Mouse (Mus musculus) adrenal gland, adult 8-10 months (tissue): ENCODE measurements at regions not wholly inside any gene's neighbourhood (a gene's known extent, or its start where the extent isn't known, plus 50 kb on each side); places are given as distances from the start of the nearest gene placed in this dataset.

Experiments used
- DNase-seq: peaks from one replicate; pipeline ENCODE4 v3.0.0; 2022

DNA sequence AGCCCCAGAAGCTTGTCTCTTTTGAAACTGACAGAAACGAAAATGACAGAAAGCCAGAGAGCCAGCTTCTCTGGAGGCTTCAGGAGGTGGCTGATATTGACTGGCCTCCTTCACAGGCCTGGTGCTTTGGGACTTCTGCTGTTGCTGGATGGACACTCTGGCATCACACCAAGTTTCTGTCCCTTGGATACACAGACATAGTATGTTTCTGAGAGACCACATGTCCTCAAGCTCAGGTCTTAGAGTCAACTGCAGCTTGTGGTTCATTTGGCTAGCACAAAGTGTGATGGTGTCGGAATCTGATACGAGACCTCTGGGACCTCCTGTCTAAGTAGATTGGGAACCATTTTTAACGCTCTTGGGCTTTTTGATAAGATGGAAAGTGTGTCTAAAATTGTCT, 502.0 kb downstream of the Sqor start:
- no peak for DNase-seq

DNA sequence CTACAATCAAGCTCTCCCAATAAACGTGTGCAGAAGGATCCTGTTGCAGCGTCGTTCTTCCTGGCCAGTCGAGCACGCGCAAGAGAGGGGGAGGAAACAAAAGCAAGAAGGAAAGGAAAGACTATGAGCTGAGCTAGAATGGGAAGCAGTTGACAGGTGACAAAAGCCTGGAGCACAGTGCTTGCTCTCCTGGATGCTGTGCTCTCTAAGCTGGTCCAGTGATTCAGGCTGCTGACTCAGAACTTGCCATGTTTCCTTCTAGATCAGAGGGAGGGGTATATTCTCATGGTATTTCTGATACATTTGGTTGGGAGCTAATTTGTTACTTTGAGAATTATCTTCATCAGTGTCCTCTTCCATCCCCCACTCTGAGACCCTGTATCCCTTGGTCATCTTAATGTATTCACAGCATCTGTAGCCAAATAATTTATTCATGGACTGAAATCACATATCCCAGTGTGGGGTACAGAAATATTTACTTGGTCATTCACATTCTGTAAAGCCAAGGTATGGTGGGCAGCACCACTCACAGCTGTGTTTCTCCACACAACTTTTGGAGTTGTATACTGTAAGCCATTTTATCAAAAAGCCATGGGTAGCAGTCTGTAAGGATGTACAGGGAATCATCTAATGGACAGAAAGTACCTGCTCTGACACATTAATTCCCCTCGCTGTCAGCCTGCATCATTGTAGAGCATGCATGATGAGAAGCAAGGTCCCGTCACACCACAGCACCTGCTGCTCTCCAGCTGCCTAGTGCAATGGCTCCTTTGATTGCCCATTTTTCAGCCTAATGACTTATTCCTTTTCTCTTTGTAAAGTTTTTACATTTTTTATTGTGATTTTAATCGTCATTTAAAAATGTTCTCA, 510.1 kb downstream of the Sqor start:
- no peak for DNase-seq

DNA sequence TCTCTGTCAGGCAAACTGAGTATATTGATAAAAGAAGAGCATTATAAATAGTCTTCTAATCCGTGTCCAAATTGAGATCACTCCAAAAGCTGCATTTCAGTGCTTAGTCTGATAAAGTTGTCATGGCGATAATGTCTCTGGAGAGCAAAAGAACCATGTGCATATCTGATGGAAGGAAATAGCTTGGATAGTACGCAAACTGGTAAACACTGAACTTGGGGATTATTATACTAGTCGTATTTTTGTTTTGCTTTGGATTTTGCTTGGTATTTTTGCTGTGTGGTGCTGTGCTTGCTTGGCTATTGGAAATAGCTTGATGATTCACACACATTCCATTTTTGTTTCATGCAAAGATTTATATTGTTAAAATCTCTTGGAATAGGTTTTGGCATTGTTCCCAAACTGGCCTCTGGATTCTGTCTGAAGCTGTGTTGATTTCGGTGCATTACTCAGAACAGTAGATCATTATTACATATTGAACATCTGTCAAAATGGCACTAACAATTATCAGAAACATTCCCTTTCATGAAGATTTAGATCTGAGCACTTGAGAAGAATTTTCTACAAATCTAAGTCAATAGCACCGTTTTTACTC, 510.8 kb downstream of the Sqor start:
- DNase-seq: no peak

DNA sequence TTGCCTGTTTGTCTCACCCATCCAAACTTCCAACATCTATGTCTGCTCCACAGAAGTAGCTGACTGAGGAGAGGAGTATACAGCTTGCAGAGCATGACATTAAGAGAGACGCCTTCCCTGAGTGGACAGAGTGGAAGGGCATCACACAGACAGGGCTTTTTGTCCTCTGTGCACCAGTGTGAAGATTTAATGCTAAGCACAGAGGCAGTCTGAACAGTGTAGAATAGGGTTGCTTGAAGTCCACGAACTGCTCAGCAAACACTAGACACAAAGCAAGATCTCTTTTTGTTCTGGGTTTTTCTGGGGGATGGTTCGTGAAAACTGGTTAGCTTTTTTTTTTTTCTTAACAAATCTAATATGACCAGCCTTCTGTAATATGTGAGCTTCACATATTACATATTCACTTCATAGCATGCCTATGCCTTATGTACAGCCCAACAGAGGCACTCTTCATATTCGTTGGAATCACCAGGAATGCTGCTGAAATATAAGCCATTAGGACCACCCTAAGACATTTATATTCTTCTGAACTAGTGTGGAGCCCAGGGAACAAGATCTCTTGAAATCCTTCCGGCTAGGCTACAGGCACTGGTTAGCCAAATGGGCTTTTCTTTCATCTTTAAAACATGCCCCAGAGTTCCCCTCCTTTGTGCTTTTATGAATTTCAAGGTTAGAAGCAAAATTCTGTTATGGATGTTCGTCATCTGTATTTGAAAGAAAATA, 546.7 kb downstream of the Sqor start:
- no peak for DNase-seq

DNA sequence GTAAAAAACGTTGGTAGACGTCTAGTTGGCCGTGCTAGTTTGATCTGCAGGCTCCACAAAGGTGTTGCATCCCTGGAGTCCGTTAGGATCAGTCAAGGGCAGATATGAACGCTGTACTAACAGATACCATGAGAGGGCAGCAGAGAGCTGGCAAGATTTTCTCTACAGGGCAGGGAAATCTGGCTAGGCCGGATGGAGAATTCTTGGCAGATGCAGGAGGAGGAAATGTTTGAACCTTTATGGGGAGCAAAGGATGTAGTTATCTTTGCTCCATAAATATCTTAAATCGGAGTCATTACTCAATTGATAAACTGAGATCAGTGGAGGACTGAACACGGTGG, 547.2 kb downstream of the Sqor start:
- DNase-seq: peak; percentile 23

DNA sequence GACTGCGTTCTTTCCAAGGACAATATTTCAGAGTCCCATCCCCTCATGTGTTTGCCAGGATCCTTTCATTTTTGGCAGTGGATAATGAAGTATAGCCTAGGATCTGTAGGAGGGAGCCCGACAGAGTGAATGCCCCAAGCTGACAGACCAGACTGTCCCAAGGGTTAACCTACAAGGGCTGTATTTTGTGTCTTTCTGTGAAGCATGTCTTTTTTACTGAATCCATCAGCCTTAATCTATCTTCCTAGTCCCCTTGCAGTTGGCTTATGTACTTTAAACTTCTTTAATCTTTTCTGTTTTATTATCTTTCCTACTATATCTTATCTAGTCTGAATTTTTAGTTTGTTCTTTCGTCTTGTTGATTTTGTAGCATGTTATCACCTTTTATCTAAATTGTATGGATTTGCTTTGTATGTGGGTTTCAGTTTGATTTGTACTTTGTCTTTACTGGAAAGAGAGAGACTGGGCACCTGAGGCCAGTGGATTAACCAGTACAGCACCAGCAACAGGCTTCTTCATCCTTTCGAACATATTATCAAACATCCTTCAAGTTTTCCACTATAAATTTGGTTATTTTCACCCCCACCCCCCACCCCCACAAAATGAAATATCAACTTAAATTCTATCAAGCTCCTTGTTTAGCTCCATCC, 555.5 kb downstream of the Sqor start:
- DNase-seq: no peak

DNA sequence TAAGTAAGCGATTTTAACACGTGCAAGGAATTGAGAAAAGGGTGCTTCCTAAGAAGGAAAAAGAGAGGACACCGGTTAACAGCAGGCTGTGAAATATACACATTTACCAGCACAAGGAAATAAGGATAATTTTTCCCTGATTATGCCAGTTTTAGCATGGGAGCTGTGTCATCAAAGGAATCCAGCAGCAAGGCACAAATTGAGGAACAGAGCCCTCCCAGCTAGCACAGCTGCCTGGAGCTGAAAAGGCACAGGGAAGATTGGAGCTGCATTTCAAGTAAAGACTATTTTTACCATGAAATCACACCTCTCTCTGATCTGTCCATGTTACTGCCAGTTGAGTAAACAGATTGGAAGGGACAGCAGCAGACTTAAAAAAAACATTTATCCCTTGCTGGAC, 558.7 kb downstream of the Sqor start:
- no peak for DNase-seq

DNA sequence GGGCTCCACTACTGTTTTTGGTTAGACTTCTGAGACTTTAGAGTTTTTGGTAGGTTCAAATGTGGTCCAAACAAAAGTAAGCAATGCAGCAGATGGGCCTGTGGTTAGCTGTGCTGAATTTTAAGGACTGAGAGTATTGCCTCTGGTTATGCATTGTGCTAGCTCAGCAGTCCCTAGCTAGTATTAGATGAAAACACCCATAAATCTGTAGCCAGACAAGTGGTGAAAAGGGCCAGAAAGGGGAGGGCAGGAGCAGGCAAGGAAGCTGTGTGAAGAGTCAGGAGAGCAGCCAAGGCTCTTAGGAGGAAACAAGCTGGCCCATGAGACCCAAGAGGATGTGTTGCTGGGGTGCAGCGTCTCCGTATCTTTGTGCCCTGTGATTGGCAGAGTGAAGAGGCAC, 559.9 kb downstream of the Sqor start:
- no peak for DNase-seq

DNA sequence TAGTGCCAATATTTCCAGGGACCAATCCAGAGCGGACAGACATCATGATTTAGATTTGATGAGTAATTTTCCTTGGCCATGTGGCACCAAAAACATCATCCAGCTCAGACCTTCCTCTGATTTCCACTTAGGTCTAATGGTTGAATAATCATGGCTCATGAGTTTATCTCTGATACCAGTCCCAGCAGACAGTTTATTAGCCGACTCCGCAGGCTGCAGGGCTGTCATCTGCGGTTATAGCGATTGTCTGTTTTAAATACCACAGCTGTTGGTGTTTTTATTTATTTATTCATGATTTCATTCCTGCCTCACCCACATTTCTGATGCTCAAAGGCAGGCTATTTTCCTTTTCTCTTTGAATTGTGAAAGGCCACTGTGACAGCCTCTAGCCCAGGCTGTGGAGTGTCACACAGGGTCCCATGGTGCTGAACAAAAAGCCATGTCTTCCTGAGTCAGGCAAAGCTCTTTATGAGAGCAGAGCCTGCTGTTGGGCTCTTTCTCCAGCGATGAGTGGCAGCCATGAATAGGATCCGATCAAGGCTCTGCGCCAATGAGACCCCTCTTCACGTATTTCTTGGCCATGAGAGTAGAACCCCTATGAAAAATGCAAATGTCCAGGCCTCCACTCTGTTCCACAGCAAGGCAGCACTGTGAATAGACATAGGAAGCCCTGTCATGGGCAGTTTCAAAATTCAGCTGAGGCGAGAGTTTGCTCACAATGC, 584.7 kb downstream of the Sqor start:
- no peak for DNase-seq

DNA sequence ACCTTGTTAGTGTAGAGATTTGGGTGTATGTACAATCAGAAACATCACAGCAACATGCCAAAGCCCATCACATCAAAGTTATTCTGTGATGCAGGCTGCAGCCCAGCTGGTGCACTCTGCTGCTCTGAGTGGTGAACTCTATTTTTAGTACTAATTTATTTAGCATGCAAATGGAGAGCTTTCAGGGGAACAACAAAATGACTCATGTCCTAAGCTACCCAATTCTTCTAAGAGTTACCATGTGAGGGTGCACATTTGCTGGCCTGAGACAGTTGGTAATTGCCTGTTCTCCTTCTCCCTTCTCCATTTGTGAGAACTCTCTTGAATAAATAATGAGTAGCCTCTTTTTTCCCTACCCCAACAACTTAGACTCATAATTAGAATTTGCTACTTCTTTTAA, 599.2 kb downstream of the Sqor start:
- DNase-seq: no peak

DNA sequence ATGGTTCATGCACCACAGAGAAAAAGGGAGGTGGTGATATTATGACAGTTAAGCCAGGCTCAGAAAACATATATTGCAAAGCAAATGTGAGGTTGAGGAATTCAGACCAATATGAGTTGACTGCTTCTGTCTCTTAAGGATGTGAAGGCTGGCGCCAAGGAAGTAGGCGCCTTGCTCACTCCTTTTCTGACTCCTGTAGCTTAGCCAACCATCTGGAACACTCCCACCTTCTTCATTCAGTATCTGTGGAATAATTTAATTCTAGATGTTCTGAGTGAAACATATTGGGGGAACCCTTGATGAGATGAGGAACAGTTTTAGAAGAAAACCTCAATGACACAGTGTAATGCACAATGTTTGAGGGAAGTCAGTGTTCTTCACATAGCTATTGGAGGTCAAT, 601.5 kb downstream of the Sqor start:
- no peak for DNase-seq

DNA sequence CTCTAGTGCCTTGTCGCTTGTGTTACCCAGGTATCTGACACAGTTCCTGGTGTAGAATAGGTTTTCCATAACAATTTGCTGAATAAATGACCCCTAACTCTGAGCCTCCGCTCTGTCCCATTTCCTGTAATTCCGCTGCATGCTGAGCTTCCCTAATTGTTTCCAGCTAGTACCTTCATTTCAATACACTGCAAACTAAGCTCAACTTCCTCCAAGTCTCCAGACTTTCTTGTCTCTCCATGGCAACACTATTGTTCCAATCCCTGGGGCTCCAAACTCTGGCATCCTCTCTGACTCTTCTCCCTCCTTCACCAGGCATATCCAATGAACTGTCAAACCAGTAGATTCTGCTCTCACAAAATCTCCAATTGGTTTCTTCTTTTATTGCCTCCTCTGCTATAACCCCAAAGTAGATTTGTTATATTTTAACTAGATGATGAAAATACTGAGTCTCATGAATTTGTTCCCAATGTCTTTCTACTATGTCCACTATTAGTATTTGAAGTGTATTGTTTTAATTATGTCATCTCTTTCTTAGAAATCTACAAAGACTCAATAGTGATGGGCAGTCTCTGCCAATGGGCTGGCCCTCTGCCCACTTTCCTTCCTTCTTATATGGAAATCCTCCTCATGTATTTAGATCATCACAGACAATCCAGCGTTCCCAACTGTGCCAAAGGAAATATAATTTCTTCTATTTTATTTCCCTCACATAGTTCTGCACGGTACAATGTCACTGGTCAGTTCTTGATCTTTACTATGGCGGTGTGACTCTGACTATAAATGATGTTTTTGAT, 620.8 kb downstream of the Sqor start:
- no peak for DNase-seq

DNA sequence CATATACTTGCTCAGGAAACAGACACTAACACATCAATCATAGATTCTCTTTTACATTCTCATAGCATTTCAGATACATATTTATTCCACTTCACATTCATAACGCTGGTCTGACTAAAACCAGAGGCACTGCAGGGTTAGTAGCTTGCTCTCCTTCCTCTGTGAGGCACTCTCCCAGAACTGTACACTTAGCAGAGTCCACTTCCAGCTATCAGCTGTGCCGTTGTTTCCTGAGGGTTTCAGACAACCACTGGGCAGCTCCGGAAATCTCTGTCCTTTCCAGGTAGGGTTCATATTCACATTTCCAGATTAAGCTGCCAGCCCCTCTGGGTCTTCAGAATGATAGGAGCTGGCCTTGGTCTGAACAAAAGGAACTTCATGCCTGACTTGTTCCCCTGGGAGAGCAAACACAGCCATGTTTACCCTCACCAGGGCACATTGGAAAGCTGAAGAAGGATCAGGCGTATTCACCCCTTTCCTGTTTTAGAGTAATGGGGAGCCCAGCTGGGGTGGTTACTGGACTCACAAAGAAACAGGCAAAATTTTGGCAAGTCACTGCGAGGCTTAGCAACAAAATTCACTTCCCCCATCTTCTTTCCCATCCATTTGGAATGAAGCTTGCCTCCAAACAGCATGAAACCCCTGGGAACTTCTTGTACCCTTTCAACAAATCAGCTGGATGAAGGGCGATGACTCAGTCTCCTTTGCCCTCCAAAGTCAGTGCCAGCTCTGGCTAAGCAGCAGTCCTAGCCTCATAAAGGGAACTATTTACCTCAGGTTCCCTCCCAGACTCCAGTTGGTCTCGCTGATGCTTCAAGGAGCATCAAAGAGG, 622.0 kb downstream of the Sqor start:
- DNase-seq: no peak

DNA sequence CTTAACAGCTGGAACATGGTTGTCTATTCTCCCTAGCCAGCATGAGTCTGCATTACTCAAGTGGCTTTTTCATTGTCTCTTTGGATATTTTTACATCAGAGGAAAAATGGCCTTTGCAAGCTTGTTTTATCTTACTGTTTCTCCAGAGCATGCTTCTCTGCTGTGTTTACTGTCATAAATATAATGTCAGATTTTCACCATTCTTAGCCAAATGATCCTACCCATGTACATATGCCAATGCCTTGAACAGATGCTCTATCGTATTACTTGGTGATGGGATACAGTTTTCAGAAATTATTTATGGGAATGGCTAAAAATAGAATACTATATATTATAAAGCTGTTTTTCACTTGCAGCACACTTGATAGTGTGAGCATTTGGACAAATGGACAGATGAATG, 625.9 kb downstream of the Sqor start:
- DNase-seq: no peak

DNA sequence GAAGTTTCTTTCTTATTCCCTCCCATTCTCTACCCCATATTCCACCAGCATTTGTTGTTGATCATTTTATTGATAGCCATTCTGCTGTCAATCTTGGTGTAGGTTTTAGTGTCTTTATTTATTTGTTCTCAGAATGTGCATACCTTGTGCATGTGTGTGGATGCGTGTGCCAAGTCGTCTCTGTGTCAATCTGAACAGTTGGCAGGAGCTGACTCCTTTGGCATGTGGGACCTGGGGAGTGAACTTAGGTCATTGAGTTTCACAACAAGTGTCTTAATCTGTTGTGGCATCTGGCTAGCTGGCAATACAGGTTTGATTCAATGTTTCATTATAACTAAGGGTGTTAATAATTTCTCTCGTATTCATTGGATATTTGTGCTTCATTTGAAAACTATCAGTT, 629.3 kb downstream of the Sqor start:
- DNase-seq: no peak

DNA sequence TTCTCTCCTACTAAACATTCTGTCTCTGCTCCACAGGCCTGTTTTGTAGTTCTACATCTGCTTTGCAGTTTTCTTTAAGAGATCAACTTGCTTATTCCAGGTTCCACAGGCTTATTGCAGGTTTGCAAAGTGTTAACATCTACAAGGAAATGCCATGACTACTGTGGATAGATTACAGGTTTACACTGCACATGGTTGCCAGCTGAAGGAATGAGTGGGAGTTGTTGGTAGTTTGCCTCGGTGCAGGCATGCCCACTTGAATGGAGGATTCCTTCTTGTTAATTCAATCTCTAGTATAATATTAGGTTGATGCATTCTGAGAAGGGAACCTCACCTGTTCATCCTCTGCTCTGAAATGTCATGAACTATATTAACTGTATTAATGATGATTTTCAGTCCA, 632.5 kb downstream of the Sqor start:
- DNase-seq: no peak

DNA sequence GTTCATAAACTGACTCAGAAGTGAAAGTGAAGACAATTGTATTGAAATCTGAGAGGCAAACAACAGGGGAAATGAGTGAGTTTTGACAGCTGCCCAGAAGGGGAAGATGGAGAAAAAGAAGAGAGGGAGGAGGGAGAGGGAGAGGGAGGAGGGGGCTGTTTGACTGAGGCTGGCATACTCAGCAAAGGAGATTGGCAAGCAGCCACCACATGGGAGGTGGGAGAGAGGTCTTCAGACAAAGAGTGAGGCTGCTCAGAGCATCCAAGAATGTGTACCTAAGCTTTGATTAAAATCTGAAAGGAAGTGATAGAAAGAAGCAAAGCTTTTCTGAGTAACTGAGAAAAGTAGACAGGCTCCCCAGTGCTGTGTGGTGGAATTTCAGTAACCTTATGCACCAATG, 636.0 kb downstream of the Sqor start:
- no peak for DNase-seq

DNA sequence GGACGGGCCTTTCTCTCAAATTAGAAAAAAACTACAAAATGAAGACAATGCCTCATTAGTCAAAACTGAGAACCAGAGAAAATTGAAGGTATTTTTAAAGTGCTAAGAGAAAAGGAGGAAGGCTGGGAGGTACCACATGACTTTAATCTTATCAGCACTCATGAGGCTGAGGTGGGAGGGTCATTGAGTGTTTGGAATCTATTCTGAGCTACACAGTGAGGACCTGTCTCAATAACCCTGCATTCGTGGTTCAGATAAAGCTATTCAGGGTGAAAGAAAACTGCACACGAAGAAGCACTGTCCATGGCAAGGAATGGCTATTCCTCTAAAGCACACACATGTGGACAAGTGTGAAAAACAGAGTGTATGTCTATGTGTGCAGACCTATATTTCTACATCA, 644.0 kb downstream of the Sqor start:
- no peak for DNase-seq

DNA sequence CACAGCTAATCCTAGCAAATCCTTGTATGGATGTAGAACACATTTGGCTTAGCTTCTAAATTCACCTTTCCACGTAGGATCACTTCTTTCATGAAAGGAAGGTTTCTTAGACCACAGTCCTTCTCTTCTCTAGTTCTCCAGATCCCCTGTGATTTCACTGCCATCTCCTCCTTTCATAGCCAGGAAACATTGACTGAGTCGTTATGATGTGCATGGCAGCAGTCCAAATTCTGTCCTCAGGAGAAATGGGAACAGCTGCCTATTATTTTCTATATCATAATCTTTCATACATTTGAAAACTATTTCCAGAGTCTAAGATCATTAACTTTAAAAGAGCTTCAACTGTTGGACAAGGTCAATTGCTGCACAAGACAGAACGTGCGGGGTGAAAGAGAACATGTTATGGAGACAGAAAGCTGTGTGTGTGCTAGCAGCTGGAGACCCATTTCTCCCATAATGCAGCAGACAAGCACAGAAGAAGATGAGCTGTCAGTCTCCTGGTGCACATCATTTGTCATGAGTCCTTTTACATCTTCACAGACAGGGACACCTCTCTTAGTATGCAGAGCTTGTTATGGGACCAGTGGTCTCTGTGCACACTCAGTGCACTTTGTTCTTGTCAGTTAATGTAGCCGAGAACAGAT, 631.6 kb upstream of the Sema6d start:
- no peak for DNase-seq

DNA sequence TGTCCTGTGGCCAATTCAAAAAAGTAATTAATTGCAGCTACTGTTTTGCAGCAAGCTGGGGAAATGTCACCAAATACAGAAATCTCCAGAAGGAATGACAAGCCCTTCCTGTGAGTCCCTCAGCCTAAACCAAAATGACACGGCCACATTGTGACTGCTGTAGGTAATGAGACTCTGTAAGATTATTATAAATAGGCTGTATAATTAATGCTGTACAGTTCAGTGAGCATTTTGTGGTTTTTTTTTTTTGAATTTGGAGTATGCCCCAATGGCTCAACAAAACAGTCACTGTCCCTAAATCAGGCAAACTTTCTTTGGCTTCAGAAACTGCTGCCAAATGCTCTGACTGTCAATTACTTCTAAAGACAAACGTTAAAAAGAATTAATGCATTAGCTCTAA, 615.9 kb upstream of the Sema6d start:
- no peak for DNase-seq
